Mouse (Mus musculus) embryo, embryonic 11.5 days (tissue): ENCODE measurements around the gene Sptbn2.

Experiments
- DNase-seq: peaks from one replicate; pipeline ENCODE4 v3.0.0-alpha.2; 2012; ENCODE audit warnings: low read depth, low spot score

The Sptbn2 gene

GRCm38 (mm10) chr19:4711098-4711600 is at the start of gene Sptbn2:
Gene Sptbn2 (plus strand): TSS chr19:4711167.
- no peak for DNase-seq

GRCm38 (mm10) chr19:4666815-4667214 is 44.2 kb upstream of the Sptbn2 start:
- DNase-seq, result no peak

GRCm38 (mm10) chr19:4670776-4671175 is 40.2 kb upstream of the Sptbn2 start:
- DNase-seq, result no peak

- DNase-seq, result no peak
These were observed 38.6 kb upstream of the Sptbn2 start for GRCm38 (mm10) chr19:4672401-4672800.

- DNase-seq, result no peak
These were observed 16.6 kb upstream of the Sptbn2 start for GRCm38 (mm10) chr19:4694346-4694745.

- no peak for DNase-seq
These were observed 13.8 kb upstream of the Sptbn2 start for GRCm38 (mm10) chr19:4697121-4697520.

GRCm38 (mm10) chr19:4697721-4698120 is 13.2 kb upstream of the Sptbn2 start:
- no peak for DNase-seq

- DNase-seq, result peak; percentile 51
These were observed 12.7 kb upstream of the Sptbn2 start, which contains the start of gene Gm960 for GRCm38 (mm10) chr19:4698205-4698677. Gene Gm960 (minus strand): TSS chr19:4698668.

- DNase-seq, result no peak
These were observed 12.1 kb upstream of the Sptbn2 start for GRCm38 (mm10) chr19:4698856-4699255.

- no peak for DNase-seq
These were observed 11.1 kb upstream of the Sptbn2 start for GRCm38 (mm10) chr19:4699821-4700220.

- DNase-seq, result no peak
These were observed 10.3 kb upstream of the Sptbn2 start for GRCm38 (mm10) chr19:4700656-4701055.

- no peak for DNase-seq
These were observed 9.7 kb upstream of the Sptbn2 start for GRCm38 (mm10) chr19:4701221-4701620.

- no peak for DNase-seq
These were observed 2.2 kb upstream of the Sptbn2 start for GRCm38 (mm10) chr19:4708765-4709164.

- DNase-seq, result peak; percentile 56
These were observed 711 bp downstream of the Sptbn2 start for GRCm38 (mm10) chr19:4711601-4712155.

GRCm38 (mm10) chr19:4712156-4712780 is 1.3 kb downstream of the Sptbn2 start:
- DNase-seq, result peak; percentile 32

- DNase-seq, result no peak
These were observed 2.0 kb downstream of the Sptbn2 start for GRCm38 (mm10) chr19:4712781-4713526.

- DNase-seq, result no peak
These were observed 2.9 kb downstream of the Sptbn2 start for GRCm38 (mm10) chr19:4713886-4714285.

GRCm38 (mm10) chr19:4716756-4717155 is 5.8 kb downstream of the Sptbn2 start:
- no peak for DNase-seq

- DNase-seq, result no peak
These were observed 6.3 kb downstream of the Sptbn2 start for GRCm38 (mm10) chr19:4717281-4717680.

GRCm38 (mm10) chr19:4718716-4719115 is 7.7 kb downstream of the Sptbn2 start:
- no peak for DNase-seq

- no peak for DNase-seq
These were observed 8.4 kb downstream of the Sptbn2 start for GRCm38 (mm10) chr19:4719351-4719764.

- DNase-seq, result no peak
These were observed 9.1 kb downstream of the Sptbn2 start for GRCm38 (mm10) chr19:4720112-4720511.
